Mouse (Mus musculus) heart, embryonic 11.5 days (tissue): ENCODE results near the gene Gas8. TPM values are rescaled to one million over a fixed set of nuclear protein-coding genes. Genes with fewer than 3 reads are reported as not detected.

ENCODE experiments used
- ATAC-seq: fragments of 200-750 bp; cut with Nextera tagmentation; replicated peaks from 2 replicates; pipeline ENCODE4 v1.8.0; 2017; ENCODE audit warnings: moderate library complexity; ENCODE audit not compliant: insufficient number of reproducible peaks, low FRiP score, low TSS enrichment
- H3K27ac ChIP-seq: fragments of 300-500 bp; sonication (generic); 2 replicates; pipeline ENCODE4 v1.5.1; 2014; ENCODE audit warnings: mild to moderate bottlenecking, low read depth, low read length
- H3K27me3 ChIP-seq: fragments of 300-500 bp; sonication (generic); 2 replicates; pipeline ENCODE4 v1.6.1; 2014; ENCODE audit warnings: mild to moderate bottlenecking, low read length, mixed read lengths; ENCODE audit not compliant: control insufficient read depth, insufficient read depth
- H3K36me3 ChIP-seq: fragments of 300-500 bp; sonication (generic); 2 replicates; pipeline ENCODE4 v1.6.1; 2014; ENCODE audit warnings: mild to moderate bottlenecking, low read length, moderate library complexity, mixed read lengths; ENCODE audit not compliant: control insufficient read depth, insufficient read depth
- H3K4me1 ChIP-seq: fragments of 300-500 bp; sonication (generic); 2 replicates; pipeline ENCODE4 v1.6.1; 2014; ENCODE audit warnings: low read length; ENCODE audit not compliant: control insufficient read depth, insufficient read depth
- H3K4me2 ChIP-seq: fragments of 300-500 bp; sonication (generic); 2 replicates; pipeline ENCODE4 v1.6.1; 2014; ENCODE audit warnings: mild to moderate bottlenecking, moderate library complexity
- H3K4me3 ChIP-seq: fragments of 300-500 bp; sonication (generic); 2 replicates; pipeline ENCODE4 v1.5.1; 2014; ENCODE audit warnings: low read depth, low read length
- H3K9ac ChIP-seq: fragments of 300-500 bp; sonication (generic); 2 replicates; pipeline ENCODE4 v1.6.1; 2014; ENCODE audit warnings: mild to moderate bottlenecking, low read depth, low read length, moderate library complexity
- H3K9me3 ChIP-seq: fragments of 300-500 bp; sonication (generic); replicated peaks from 2 replicates; pipeline ENCODE4 v1.6.1; 2016; ENCODE audit warnings: low read length; ENCODE audit not compliant: control insufficient read depth
- WGBS: fragments of 180-500 bp; shearing (Covaris S2); extraction: QIAGEN DNeasy Blood & Tissue Kit; methylation state at CpG from one replicate; pipeline ENCODE4 v1.1.7; 2014; ENCODE audit not compliant: insufficient replicate concordance; 5-methylcytosine and 5-hydroxymethylcytosine counted together
- polyA plus RNA-seq: library from polyadenylated mRNA; unstranded; fragments of >200 nt; fragmentation: Nextera tagmentation; extraction: Ambion mirVana; gene quantifications from 2 replicates; pipeline ENCODE4 v1.2.1, GENCODE M21; 2014

Gas8 gene
- polyA plus RNA-seq, 1 experiment from 2014 or later, result 18.5 TPM

GRCm38 (mm10) chr8:123492898-123493297 is 25.7 kb upstream of the Gas8 start:
- Histone ChIP-seq H3K4me3 (no peak overlapping the region), H3K27me3 (no peaks in the 10 kb centered on the region), H3K4me1 (no peaks in the 10 kb centered on the region), H3K36me3 (peaks cover 53% of the 10 kb centered on the region), H3K27ac (no peak overlapping the region), H3K4me2 (no peak overlapping the region), H3K9me3 (no peaks in the 10 kb centered on the region), H3K9ac (no peak overlapping the region)
- ATAC-seq, result no peak
- 93% methylated on average over 9 of the region's 9 CpGs for WGBS

GRCm38 (mm10) chr8:123497699-123498098 is 20.9 kb upstream of the Gas8 start:
- H3K27me3 ChIP-seq, result no peaks in the 10 kb centered on the region
- H3K9ac ChIP-seq, result no peak overlapping the region
- peaks cover 58% of the 10 kb centered on the region for H3K36me3 ChIP-seq
- H3K9me3 ChIP-seq, result no peaks in the 10 kb centered on the region
- H3K4me2 ChIP-seq, result no peak overlapping the region
- ATAC-seq, result no peak
- no peak overlapping the region for H3K27ac ChIP-seq
- 86% methylated on average over 4 of the region's 4 CpGs for WGBS
- no peak overlapping the region for H3K4me3 ChIP-seq
- H3K4me1 ChIP-seq, result no peaks in the 10 kb centered on the region

GRCm38 (mm10) chr8:123498963-123499362 is 19.7 kb upstream of the Gas8 start:
- no peak overlapping the region for H3K9ac ChIP-seq
- no peaks in the 10 kb centered on the region for H3K27me3 ChIP-seq
- peaks cover 65% of the 10 kb centered on the region for H3K36me3 ChIP-seq
- no peak for ATAC-seq
- no peaks in the 10 kb centered on the region for H3K4me1 ChIP-seq
- H3K27ac ChIP-seq, result no peak overlapping the region
- no peak overlapping the region for H3K4me3 ChIP-seq
- no peak overlapping the region for H3K4me2 ChIP-seq
- H3K9me3 ChIP-seq, result no peaks in the 10 kb centered on the region; the same call in 1 of the 2 replicates
- 84% methylated on average over 11 of the region's 11 CpGs for WGBS

GRCm38 (mm10) chr8:123499556-123499955 is 19.1 kb upstream of the Gas8 start:
- no peak overlapping the region for H3K27ac ChIP-seq
- no peak overlapping the region for H3K4me3 ChIP-seq
- H3K36me3 ChIP-seq, result peaks cover 62% of the 10 kb centered on the region
- ATAC-seq, result no peak
- H3K27me3 ChIP-seq, result no peaks in the 10 kb centered on the region
- no peak overlapping the region for H3K9ac ChIP-seq
- WGBS, result 92% methylated on average over 11 of the region's 11 CpGs
- H3K4me1 ChIP-seq, result no peaks in the 10 kb centered on the region
- H3K4me2 ChIP-seq, result no peak overlapping the region
- H3K9me3 ChIP-seq, result no peaks in the 10 kb centered on the region; the same call in 1 of the 2 replicates

GRCm38 (mm10) chr8:123502192-123502591 is 16.4 kb upstream of the Gas8 start:
- no peak for ATAC-seq
- Histone ChIP-seq H3K27me3 (no peaks in the 10 kb centered on the region), H3K9ac (no peak overlapping the region), H3K9me3 (no peaks in the 10 kb centered on the region; the same call in 1 of the 2 replicates), H3K4me1 (no peaks in the 10 kb centered on the region), H3K4me3 (no peak overlapping the region), H3K36me3 (peaks cover 52% of the 10 kb centered on the region), H3K27ac (no peak overlapping the region), H3K4me2 (no peak overlapping the region)
- 94% methylated on average over 5 of the region's 5 CpGs for WGBS

GRCm38 (mm10) chr8:123503801-123504467 is 14.7 kb upstream of the Gas8 start:
- H3K9ac ChIP-seq, result no peak overlapping the region
- no peaks in the 10 kb centered on the region for H3K4me1 ChIP-seq
- H3K9me3 ChIP-seq, result no peaks in the 10 kb centered on the region; the same call in 1 of the 2 replicates
- peaks cover 49% of the 10 kb centered on the region for H3K36me3 ChIP-seq
- no peak overlapping the region for H3K4me2 ChIP-seq
- H3K4me3 ChIP-seq, result no peak overlapping the region
- no peaks in the 10 kb centered on the region for H3K27me3 ChIP-seq
- no peak overlapping the region for H3K27ac ChIP-seq
- 93% methylated on average over 6 of the region's 6 CpGs for WGBS
- no peak for ATAC-seq

- Histone ChIP-seq H3K4me1 (no peaks in the 10 kb centered on the region), H3K9ac (no peak overlapping the region), H3K27ac (no peak overlapping the region), H3K4me3 (no peak overlapping the region), H3K9me3 (no peaks in the 10 kb centered on the region; the same call in 1 of the 2 replicates), H3K27me3 (no peaks in the 10 kb centered on the region), H3K36me3 (peaks cover 43% of the 10 kb centered on the region), H3K4me2 (no peak overlapping the region)
- no peak for ATAC-seq
- 91% methylated on average over 9 of the region's 9 CpGs for WGBS
These were observed 13.9 kb upstream of the Gas8 start for GRCm38 (mm10) chr8:123504591-123505195.

- WGBS, result 88% methylated on average over 4 of the region's 4 CpGs
- Histone ChIP-seq H3K4me2 (no peak overlapping the region), H3K27me3 (no peaks in the 10 kb centered on the region), H3K4me3 (no peak overlapping the region), H3K9ac (no peak overlapping the region), H3K4me1 (no peaks in the 10 kb centered on the region), H3K9me3 (no peaks in the 10 kb centered on the region; the same call in 1 of the 2 replicates), H3K36me3 (peaks cover 38% of the 10 kb centered on the region), H3K27ac (no peak overlapping the region)
- no peak for ATAC-seq
These were observed 13.4 kb upstream of the Gas8 start for GRCm38 (mm10) chr8:123505267-123505666.

- H3K27me3 ChIP-seq, result no peaks in the 10 kb centered on the region
- no peaks in the 10 kb centered on the region; the same call in 1 of the 2 replicates for H3K9me3 ChIP-seq
- 90% methylated on average over 9 of the region's 9 CpGs for WGBS
- H3K4me3 ChIP-seq, result no peak overlapping the region
- no peak for ATAC-seq
- H3K4me2 ChIP-seq, result no peak overlapping the region
- no peaks in the 10 kb centered on the region for H3K4me1 ChIP-seq
- peaks cover 34% of the 10 kb centered on the region for H3K36me3 ChIP-seq
- no peak overlapping the region for H3K27ac ChIP-seq
- H3K9ac ChIP-seq, result no peak overlapping the region
These were observed 12.9 kb upstream of the Gas8 start for GRCm38 (mm10) chr8:123505695-123506094.
